Mouse (Mus musculus) frontal cortex, adult 2 months (tissue): Measurements from ENCODE around the gene Itgb1bp2. TPM values are rescaled to one million over a fixed set of nuclear protein-coding genes. Genes with fewer than 3 reads are reported as not detected.

Experiments
- DNase-seq, 2 experiments: peaks; one replicate each; pipeline ENCODE4 v3.0.0; 2022; ENCODE audit warnings: low spot score in 1 of 2; ENCODE audit errors: extremely low spot score in 1 of 2
- polyA plus RNA-seq: library from polyadenylated mRNA; depleted of rRNA; stranded (reverse); fragments of >200 nt; gene quantifications from 2 replicates; pipeline ENCODE4 v1.2.3, GENCODE M21; 2012; rRNA removed

Gene Itgb1bp2
- 1.7 and 2.0 TPM in 2 replicates for polyA plus RNA-seq

- no peak for DNase-seq
Measured at GRCm38 (mm10) chrX:101448886-101449475, at the start of gene Itgb1bp2. TSS of gene Itgb1bp2 (plus strand) at chrX:101449088.

- peak; percentile 15 to 46 for DNase-seq
Measured at GRCm38 (mm10) chrX:101418946-101419724, 29.8 kb upstream of the Itgb1bp2 start.

GRCm38 (mm10) chrX:101419725-101420699 is 28.9 kb upstream of the Itgb1bp2 start:
- peak; percentile 63 to 86 for DNase-seq

- DNase-seq = no peak
Measured at GRCm38 (mm10) chrX:101420700-101421095, 28.2 kb upstream of the Itgb1bp2 start, which contains the start of gene Zmym3. TSS of gene Zmym3 (minus strand) at chrX:101420849.

- DNase-seq = no peak
Measured at GRCm38 (mm10) chrX:101423462-101423861, 25.4 kb upstream of the Itgb1bp2 start.

- no peak for DNase-seq
Measured at GRCm38 (mm10) chrX:101427774-101428173, 21.1 kb upstream of the Itgb1bp2 start.

- DNase-seq = peak in 1 of 2 experiments; percentile 14
Measured at GRCm38 (mm10) chrX:101428785-101429141, 20.1 kb upstream of the Itgb1bp2 start.

- DNase-seq = peak; percentile 87 to 88
Measured at GRCm38 (mm10) chrX:101429142-101429949, 19.5 kb upstream of the Itgb1bp2 start, which contains the start of gene Nono. TSS of gene Nono (plus strand) at chrX:101429318.

- DNase-seq = no peak
Measured at GRCm38 (mm10) chrX:101429976-101430375, 18.9 kb upstream of the Itgb1bp2 start.

GRCm38 (mm10) chrX:101451147-101451546 is 2.3 kb downstream of the Itgb1bp2 start:
- DNase-seq = no peak

- DNase-seq = no peak
Measured at GRCm38 (mm10) chrX:101451591-101451990, 2.7 kb downstream of the Itgb1bp2 start.

- no peak for DNase-seq
Measured at GRCm38 (mm10) chrX:101472202-101472601, 23.3 kb downstream of the Itgb1bp2 start.

GRCm38 (mm10) chrX:101481604-101482350 is 32.9 kb downstream of the Itgb1bp2 start:
- no peak for DNase-seq

GRCm38 (mm10) chrX:101486487-101487152 is 37.7 kb downstream of the Itgb1bp2 start:
- DNase-seq = peak; percentile 13 to 41

Other genes starting within 250 kb of the Itgb1bp2 start
- 33.4 and 33.6 TPM in 2 replicates for gene Snx12, start 226.5 kb upstream of the Itgb1bp2 start, polyA plus RNA-seq
- 11.5 and 12.2 TPM in 2 replicates for gene Foxo4, start 194.6 kb upstream of the Itgb1bp2 start, polyA plus RNA-seq
- gene Gm614, start 185.1 kb upstream of the Itgb1bp2 start, polyA plus RNA-seq = not detected in 2 replicates
- 3.8 and 4.3 TPM in 2 replicates for gene Il2rg, start 180.8 kb upstream of the Itgb1bp2 start, polyA plus RNA-seq
- not detected in 2 replicates for gene Gm20489, start 180.1 kb upstream of the Itgb1bp2 start, polyA plus RNA-seq
- gene Med12, start 175.1 kb upstream of the Itgb1bp2 start, polyA plus RNA-seq = 38.8 and 48.1 TPM in 2 replicates
- 51.7 and 58.2 TPM in 2 replicates for gene Nlgn3, start 149.9 kb upstream of the Itgb1bp2 start, polyA plus RNA-seq
- gene Gjb1, start 72.7 kb upstream of the Itgb1bp2 start, polyA plus RNA-seq = 15.3 and 17.3 TPM in 2 replicates
- 182 and 236 TPM in 2 replicates for gene Zmym3, start 28.2 kb upstream of the Itgb1bp2 start, polyA plus RNA-seq
- gene Nono, start 19.8 kb upstream of the Itgb1bp2 start, polyA plus RNA-seq = 157 and 159 TPM in 2 replicates
- gene Taf1, start 83.6 kb downstream of the Itgb1bp2 start, polyA plus RNA-seq = 47.7 and 49.5 TPM in 2 replicates
- 360 and 403 TPM in 2 replicates for gene Ogt, start 191.0 kb downstream of the Itgb1bp2 start, polyA plus RNA-seq